Mouse (Mus musculus) cerebellum, adult 9-11 months (tissue): ENCODE results near the gene Sdha.

ENCODE experiments used
- DNase-seq: peaks from one replicate; pipeline ENCODE4 v3.0.0; 2022

Sdha gene

DNA sequence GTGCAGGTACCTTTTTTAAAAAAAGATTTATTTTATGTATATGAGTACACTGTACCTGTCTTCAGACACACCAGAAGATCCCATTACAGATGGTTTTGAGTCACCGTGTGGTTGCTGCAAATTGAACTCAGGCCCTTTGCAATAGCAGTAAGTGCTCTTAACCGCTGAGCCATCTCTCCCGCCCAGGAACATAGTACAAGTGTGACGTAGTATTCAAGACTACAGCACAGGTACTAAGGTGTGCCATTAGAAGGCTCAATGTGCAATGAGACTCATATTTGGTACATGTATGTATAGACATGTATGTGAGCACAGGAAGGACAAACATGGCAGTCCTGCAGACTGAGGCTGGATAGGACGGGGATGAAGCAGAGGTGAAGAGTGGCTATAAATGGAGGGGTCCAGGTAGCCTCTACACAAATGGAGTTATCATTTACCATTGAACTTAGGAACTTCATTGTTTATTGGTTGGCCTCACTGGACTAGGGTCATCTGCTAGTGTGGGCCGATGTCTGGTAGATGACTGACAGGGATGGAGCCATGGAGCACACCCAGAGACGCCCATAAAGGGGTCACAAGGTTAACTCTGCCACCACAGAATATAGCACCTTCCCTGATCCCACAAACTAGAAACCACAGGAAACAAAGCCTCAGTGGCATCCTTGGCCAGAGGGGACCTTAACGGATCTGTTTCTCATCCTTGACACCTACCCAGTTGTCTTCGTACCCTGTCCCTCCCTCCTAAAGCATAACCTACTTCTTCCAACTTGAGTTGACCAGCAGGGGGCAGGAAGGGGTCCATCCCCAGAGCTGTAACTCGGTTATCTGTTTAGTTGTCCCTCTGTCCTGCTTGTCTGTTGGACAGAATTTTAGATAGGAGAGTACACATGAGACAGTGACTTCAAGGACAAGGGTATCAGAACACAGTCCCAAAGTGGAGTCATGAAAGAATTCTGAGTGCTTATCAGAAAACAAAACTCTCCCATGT lies 47.7 kb downstream of the Sdha start:
- DNase-seq, result no peak

DNA sequence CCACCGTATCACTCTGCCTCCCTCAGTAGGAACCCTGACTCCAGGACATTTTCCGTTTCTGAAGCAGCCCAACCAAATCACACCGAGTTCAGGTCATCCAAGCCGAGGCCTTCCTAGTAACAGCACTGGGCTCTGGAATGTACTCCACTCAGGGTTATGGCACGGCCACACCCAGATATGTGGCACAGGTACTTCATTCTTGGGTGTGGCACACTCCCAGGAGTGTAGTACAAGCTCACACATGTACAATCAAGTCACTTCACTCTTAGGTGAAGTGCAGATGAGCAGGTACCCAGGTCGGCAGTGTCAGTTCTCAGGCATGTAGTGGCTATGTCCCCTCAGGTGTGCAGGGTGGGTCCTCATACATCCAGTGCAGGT lies 48.5 kb downstream of the Sdha start:
- DNase-seq, result no peak

DNA sequence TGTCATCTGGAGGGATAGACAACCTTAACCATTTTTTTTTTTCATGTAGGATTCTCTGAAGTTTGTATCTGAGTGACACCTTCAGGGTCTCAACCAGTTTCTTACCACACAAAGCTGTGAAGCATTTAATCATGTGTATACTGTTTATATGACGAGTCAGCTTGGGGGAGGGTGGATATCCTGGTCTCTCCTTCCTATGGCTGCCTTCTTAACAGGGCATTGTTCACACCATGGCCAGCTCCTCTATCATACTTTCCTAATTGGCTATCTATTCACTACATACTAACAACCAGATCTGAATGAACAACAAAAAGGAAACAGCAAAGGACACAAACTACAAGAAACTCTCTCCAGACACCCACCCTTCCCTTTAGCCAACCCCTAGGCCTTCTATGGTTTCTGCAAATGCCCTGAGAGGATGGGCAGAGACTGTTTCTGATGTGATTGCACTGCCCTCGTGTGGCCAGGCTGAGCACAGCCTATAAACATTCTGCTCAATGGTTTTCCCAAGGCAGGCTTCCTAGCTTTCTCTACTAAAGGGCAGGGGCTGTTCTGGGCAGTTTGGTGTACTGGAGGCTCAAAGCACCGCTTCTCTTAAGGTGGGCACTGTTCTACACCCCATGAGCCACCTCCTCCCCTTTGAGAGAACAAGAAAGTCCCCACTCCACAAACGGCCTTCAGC lies 49.0 kb downstream of the Sdha start:
- DNase-seq, result peak; percentile 37

DNA sequence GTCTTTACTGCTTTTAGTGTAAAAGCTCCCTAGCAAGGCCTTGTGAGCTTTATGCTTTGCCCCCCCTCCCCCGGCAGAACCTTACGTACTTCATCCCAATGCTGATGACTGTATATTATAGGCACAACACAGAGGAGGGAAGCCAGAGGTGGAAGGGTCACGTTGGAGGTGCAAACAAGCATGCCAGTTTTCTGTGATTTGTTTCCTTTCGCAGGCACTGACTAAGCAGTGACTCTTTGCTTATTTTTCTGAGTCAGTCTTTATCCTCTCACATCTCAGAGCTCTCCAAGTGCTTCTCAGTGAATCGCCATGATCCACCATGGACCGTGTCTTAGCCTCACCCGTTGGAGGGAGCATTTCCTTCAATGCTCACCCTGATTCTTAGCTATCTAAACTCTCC lies 53.7 kb downstream of the Sdha start:
- no peak for DNase-seq

- DNase-seq, result no peak
Measured at GRCm38 (mm10) chr13:74292167-74292566, 57.9 kb downstream of the Sdha start, which contains the start of gene Ahrr. Gene Ahrr, minus strand, starts transcription at chr13:74292331.

GRCm38 (mm10) chr13:74289646-74290045 lies 60.4 kb downstream of the Sdha start:
- DNase-seq, result no peak

- DNase-seq, result no peak
Measured at GRCm38 (mm10) chr13:74282299-74282698, 67.8 kb downstream of the Sdha start.

- no peak for DNase-seq
Measured at GRCm38 (mm10) chr13:74275726-74276125, 74.4 kb downstream of the Sdha start.
